Mouse (Mus musculus) neural tube, embryonic 15.5 days (tissue): ENCODE results near the gene Scn4a. TPM values are rescaled to one million over a fixed set of nuclear protein-coding genes. Genes with fewer than 3 reads are reported as not detected.

ENCODE experiments used
- polyA plus RNA-seq: library from polyadenylated mRNA; unstranded; fragments of >200 nt; fragmentation: Nextera tagmentation; extraction: Ambion mirVana; gene quantifications from 2 replicates; pipeline ENCODE4 v1.2.1, GENCODE M21; 2015

Scn4a gene
- polyA plus RNA-seq, 1 experiment from 2014 or later: 0.18 TPM

Other genes with a start within 250 kb of the Scn4a start
- gene Gm10840, start 192.4 kb downstream of the Scn4a start, polyA plus RNA-seq: not detected in 2 replicates
- gene Limd2, start 192.4 kb downstream of the Scn4a start, polyA plus RNA-seq: 148 and 172 TPM in 2 replicates
- 29.2 and 30.7 TPM in 2 replicates for gene Strada, start 151.1 kb downstream of the Scn4a start, polyA plus RNA-seq
- 96.2 and 98.3 TPM in 2 replicates for gene Ccdc47, start 136.9 kb downstream of the Scn4a start, polyA plus RNA-seq
- gene Ddx42, start 136.4 kb downstream of the Scn4a start, polyA plus RNA-seq: 75.0 and 77.6 TPM in 2 replicates
- 31.1 and 40.6 TPM in 2 replicates for gene Ftsj3, start 97.2 kb downstream of the Scn4a start, polyA plus RNA-seq
- 328 and 329 TPM in 2 replicates for gene Psmc5, start 97.1 kb downstream of the Scn4a start, polyA plus RNA-seq
- 14.2 and 29.1 TPM in 2 replicates for gene Smarcd2, start 80.3 kb downstream of the Scn4a start, polyA plus RNA-seq
- gene Tcam1, start 76.6 kb downstream of the Scn4a start, polyA plus RNA-seq: 0.15 and 0.29 TPM in 2 replicates
- not detected in 2 replicates for gene Gh, start 51.4 kb downstream of the Scn4a start, polyA plus RNA-seq
- 0.92 and 3.9 TPM in 2 replicates for gene Cd79b, start 38.5 kb downstream of the Scn4a start, polyA plus RNA-seq
- 0.23 and 0.41 TPM in 2 replicates for gene Prr29, start 12.2 kb upstream of the Scn4a start, polyA plus RNA-seq
- 14.8 and 27.6 TPM in 2 replicates for gene Icam2, start 34.8 kb upstream of the Scn4a start, polyA plus RNA-seq
- gene Ern1, start 134.6 kb upstream of the Scn4a start, polyA plus RNA-seq: 4.1 and 6.5 TPM in 2 replicates